Mouse (Mus musculus) lung, adult 2 months (tissue): ENCODE measurements at regions not wholly inside any gene's neighbourhood (a gene's known extent, or its start where the extent isn't known, plus 50 kb on each side); places are given as distances from the start of the nearest gene placed in this dataset.

Experiments used
- DNase-seq: peaks from one replicate; pipeline ENCODE4 v3.0.0; 2022
- H3K4me1 ChIP-seq: fragments of 200-500 bp; 2 replicates; pipeline ENCODE4 v1.6.1; 2011; ENCODE audit warnings: low read length; ENCODE audit not compliant: control insufficient read depth, insufficient read depth
- H3K4me3 ChIP-seq: fragments of 200-500 bp; replicated peaks from 2 replicates; pipeline ENCODE3; 2011; ENCODE audit warnings: low read depth, mild to moderate bottlenecking, control low read depth, low read length; ENCODE audit errors: extremely low read depth
- CTCF ChIP-seq: fragments of 200-500 bp; IDR thresholded peaks from 2 replicates; pipeline ENCODE4 v1.5.1; 2011; ENCODE audit warnings: mild to moderate bottlenecking, low read length, control low read depth; ENCODE audit not compliant: insufficient read depth
- POLR2A ChIP-seq: fragments of 200-500 bp; IDR thresholded peaks from 2 replicates; pipeline ENCODE4 v1.6.1; 2011; ENCODE audit warnings: low read depth, mild to moderate bottlenecking, control low read depth, low read length, borderline replicate concordance; ENCODE audit errors: extremely low read depth
- WGBS: fragments of 180-500 bp; shearing (Covaris S2); methylation state at CpG from one replicate; pipeline ENCODE4 v1.1.7; 2018; 5-methylcytosine and 5-hydroxymethylcytosine counted together

DNA sequence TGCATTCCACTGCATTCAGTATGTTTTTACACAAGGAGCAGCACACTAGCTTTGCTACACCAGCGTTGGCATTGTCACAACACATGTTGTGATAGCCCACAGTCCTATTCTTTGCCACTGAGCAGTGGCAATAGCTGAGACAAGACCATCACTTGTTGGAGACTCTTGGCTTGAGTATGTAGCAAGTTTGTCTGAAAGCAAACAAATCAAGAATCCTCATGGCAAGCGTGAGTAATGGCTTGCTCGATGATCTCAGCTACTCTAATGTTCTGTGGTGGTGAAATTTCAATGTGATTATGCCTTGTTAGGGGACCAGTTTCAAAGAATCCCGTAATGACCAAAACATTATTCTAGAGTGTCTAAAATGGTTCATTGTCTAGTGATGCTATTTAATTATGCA, 1030.6 kb downstream of the Tecrl start:
- DNase-seq = no peak
- Histone ChIP-seq H3K4me1 (no peaks in the 10 kb centered on the region), H3K4me3 (no peak overlapping the region)
- TF ChIP-seq CTCF (no peak), POLR2A (no peak)
- 69% methylated on average over 4 of the region's 4 CpGs for WGBS

DNA sequence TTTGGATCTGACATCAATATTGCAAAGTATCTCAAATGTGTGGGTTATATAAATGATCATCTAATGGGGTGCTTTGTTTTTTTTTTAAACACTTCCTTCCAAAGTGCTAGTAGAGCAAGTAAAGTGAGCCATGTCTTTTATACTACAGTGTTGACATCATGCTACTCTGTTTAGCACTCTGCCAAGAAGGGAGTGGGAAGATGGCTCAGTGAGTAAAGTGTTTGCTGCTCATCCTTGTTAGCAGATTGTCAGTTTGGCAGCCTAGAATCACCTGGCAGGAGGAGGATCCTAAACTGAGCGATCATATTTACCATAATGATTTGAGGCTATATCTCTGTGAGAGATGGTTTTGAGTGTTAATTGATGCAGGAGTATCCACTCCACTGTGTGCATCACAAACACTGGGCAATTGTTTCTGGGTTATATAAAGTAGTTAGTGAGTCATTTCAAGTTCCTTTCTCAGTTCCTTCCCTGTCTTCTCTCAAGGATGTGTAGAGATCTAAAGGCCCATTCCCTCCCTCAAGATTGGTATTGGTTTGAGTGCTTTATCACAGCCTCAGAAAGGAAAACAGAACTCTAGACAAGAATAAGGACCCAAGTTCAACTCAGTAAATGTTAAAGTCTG, 1035.2 kb downstream of the Tecrl start:
- WGBS = 85% methylated on average over 1 of the region's 1 CpGs
- no peak for TF ChIP-seq CTCF
- TF ChIP-seq POLR2A = no peak
- no peak overlapping the region for H3K4me3 ChIP-seq

DNA sequence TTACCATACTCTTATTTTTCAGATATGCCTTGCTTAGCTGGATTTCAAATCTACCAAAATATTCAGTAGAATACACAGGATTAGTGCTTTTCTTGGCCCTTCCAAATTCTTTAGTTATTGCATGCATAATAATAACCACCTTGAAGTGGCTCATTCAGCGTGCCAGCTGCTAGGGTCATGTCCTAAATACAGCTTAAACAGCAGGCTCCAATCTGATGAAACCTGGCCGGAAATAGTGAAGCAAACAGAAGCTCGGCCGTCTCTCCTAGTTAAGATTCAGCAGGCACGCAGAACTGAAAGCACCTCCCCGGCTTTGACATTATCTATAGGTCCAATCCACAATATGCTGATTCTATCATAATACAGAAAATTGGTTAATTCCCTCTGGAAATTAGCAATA, 1042.9 kb downstream of the Tecrl start:
- Histone ChIP-seq H3K4me1 (no peaks in the 10 kb centered on the region), H3K4me3 (no peak overlapping the region)
- WGBS = 28% methylated on average over 6 of the region's 6 CpGs
- no peak for TF ChIP-seq CTCF
- TF ChIP-seq POLR2A = no peak
- DNase-seq = no peak

More for the DNA sequence above, 1035.2 kb downstream of the Tecrl start:
- DNase-seq = no peak
- no peaks in the 10 kb centered on the region for H3K4me1 ChIP-seq

DNA sequence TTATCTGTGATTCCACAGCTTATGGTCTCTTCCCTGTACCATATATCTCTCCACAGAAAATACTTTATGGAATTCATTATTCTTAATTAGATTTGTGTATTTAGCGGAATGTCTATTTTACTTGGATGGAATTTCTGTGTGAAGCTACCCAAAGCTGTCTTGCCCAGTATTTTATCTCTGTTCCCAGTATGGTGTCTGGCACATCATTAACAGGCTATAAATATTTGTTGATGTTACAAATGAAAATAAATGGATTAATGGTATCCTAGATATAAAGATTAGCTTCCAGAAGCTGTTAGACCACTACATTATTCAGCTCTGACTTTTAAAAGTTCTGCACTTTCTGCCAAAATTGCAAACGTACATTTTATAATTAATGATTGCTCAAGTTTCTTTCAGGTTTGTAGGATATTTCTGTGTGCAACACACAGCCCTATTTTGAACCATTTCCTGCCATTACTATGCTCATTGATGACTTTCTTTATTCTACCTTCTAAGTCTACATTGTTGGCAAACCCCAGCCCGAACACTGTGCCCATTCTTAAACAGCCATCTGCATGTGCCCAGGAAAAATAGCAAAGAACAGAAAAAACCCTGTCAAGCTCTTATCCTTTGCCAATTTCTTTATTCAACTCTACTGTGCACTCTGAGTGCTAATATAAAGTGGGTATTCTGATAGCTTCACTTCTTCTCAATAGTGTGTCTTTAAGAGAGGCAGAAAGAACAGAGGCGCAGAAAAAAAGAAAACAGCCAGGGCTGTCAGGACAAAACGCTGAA, 1066.7 kb downstream of the Tecrl start:
- Histone ChIP-seq H3K4me3 (no peak overlapping the region), H3K4me1 (no peaks in the 10 kb centered on the region)
- TF ChIP-seq POLR2A (no peak), CTCF (no peak)
- WGBS = 64% methylated on average over 5 of the region's 5 CpGs
- no peak for DNase-seq

DNA sequence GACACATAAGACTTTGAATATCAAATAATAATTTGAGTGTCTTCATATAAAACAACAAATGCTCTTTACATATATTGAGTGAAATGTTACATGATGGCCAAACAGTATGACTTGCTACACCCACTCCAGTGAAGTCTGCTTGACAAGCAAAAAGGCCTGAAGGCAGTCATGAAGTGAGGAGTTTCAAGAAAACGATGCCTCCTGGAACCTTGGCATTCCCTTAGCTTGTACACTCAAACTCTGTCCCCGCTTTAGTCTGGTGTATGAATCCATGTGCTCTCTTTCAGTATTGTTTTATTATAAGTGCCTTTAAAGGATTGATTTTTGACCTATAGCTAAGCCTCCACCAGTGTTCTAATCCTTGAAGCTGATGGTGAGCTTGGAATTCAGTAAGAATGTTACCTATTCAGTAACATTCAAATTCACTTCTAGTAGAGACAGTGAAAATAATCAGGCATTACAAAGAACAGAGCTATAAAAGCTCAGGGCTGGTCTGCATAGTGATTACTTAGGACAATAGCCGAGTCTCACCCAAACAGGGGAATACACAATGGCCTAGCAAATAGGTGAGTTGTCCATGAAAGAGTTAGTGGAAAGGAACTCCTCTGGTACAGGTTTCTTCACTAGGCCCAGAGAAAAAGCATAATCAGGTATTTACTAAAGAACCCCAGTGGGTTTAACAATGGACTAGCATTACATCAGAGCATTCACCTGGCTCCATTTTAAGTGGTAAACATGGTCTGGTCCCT, 1101.5 kb downstream of the Tecrl start:
- no peak overlapping the region for H3K4me3 ChIP-seq
- no peaks in the 10 kb centered on the region for H3K4me1 ChIP-seq
- 88% methylated on average over 3 of the region's 3 CpGs for WGBS
- no peak for DNase-seq
- TF ChIP-seq POLR2A (no peak), CTCF (no peak)

DNA sequence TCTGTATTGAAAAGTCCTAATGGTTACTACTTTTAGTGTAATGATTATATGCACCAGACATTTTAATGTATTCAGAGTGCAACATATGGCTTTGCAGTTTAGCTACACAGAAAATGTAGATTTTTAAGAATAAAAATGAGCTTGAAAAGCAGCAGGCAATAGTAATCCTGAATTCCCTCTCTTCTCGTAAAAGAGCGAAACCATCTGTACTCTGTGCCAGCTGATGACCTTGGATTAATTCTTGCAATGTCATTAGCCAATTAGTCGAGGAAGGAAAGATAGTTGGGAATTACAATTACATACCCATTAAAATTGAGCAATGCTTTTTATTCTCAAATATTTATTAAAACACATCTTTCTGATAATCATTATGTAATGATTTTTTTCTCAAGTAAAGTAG, 1128.7 kb downstream of the Tecrl start:
- no peak for DNase-seq
- no peak for TF ChIP-seq POLR2A
- TF ChIP-seq CTCF = no peak
- Histone ChIP-seq H3K4me1 (no peaks in the 10 kb centered on the region), H3K4me3 (no peak overlapping the region)
- 78% methylated on average over 3 of the region's 3 CpGs for WGBS

DNA sequence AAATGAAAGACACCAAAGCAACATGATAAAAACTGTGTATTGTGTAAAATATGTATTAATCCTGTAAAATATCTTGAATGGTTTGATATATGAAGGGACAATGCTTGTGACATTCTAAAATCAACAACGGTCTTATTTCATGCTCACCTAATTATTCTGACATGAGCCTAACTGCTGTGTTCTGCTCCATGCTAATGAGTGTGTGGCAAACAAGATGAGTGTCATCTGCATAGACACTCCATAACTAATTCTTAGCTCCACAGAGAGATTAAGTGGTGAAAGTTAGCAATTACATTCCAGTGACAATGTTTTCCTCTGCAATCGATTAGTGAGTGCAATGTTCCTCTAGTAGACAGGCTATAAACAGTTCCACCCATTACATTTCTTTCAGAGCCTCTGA, 1131.4 kb downstream of the Tecrl start:
- WGBS = 69% methylated on average over 2 of the region's 2 CpGs
- no peak for TF ChIP-seq CTCF
- no peak for TF ChIP-seq POLR2A
- Histone ChIP-seq H3K4me3 (no peak overlapping the region), H3K4me1 (no peaks in the 10 kb centered on the region)
- DNase-seq = no peak

DNA sequence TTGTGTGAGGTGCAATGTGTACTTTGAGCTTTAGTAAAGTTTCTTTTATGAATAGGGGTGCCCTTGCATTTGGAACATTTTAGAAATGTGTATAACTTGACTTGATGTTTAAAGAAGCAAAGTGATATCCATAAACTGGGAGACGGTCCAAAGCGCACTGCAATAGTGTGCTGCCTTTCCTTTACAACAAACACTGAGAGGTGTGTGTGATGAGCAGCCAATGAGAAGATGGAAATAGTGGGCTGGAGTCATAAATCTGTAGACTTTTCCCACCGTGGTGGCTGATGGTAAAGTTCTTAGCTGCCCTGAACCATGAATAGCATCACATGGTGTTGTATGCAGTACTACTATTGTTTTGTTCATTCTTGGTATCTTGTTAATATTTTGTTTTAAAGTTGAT, 1151.4 kb downstream of the Tecrl start:
- Histone ChIP-seq H3K4me1 (no peaks in the 10 kb centered on the region), H3K4me3 (no peak overlapping the region)
- DNase-seq = no peak
- no peak for TF ChIP-seq POLR2A
- no peak for TF ChIP-seq CTCF
- 60% methylated on average over 3 of the region's 3 CpGs for WGBS
